Mouse (Mus musculus) right cerebral cortex, postnatal 14 days (tissue): Measurements from ENCODE around the gene Nat8f5.
"Not testable (repeated sequence)": the region's sequence is repeated elsewhere in the genome, so short reads cannot be mapped to it uniquely, and the experiment has no call there.

Experiments used
- DNase-seq: peaks from one replicate; pipeline ENCODE4 v3.0.0; 2022

Gene Nat8f5

DNA sequence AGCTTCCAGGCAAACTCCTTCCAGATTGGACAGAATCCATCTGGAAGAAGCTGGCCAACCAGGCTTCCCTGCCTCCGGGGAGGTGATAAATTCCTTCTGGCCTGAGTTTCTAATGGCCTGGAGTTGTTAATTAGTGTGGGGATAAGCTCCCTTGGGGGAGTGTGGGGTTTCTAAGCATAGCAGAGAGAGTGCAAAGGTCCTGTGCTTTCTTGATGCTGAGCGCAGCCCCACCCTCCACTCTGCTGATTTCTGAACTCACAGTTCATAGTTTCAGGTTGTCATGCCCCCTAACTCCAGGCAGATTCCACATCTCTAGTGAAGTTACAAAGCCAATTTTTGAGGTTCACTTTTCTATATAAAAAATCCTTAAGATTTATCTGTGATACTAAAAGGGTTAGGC, 14.3 kb upstream of the Nat8f5 start:
- not testable (repeated sequence) for DNase-seq

DNA sequence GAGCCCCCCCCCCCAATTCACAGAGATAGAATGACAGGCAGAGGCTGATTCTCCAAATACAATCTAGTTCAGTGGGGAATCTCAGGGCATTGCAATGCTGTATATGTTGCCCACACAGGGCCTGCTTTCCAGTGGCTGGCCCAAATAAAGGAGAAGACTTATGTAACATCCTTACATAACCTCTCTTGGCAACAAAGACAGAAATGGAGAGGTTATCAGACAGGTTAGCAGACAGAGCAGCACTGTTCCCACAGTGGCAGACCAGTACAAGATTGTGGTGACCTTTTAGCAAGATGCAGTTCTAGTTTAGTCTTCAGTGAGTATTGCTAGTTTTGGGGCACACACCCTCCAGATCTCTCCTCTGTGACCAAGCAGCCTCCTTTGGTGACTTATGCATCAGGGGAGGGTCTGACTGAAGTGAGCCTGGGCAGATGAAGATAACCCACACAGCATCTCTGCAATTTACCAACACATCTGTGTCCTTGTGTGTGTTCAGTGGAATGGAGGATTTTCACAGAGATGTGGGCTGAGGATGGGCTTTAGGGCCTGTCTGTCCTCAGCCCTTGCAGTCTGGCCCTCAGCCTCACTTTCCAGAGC, 13.8 kb upstream of the Nat8f5 start:
- not testable (repeated sequence) for DNase-seq

DNA sequence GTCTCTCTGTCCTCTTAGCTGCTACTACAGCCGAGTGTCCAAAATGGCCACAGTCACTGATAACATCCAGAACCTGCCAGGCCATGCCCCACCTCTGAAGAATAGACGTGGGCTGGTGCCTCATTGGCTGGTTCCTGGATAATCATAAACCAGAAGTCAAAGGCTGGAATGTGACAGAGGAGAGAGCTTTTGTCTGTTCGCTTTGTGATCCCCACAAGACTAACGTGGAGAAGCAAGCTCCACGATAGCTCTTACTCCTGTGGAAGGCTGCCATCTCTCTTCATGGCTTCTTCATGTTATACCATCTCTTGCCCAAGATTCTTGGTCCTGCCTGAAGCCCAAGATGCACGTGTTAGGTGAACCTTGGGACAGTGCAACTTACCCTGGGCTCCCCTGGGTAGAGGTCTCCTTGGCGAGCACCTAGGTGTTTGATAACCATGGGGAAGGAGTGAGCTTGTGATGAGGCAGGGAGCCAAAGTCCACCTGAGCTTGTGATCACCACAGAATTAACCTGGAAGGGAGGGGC, 11.1 kb upstream of the Nat8f5 start, which contains the start of gene Nat8:
Nat8 (minus strand) TSS at position 287 of the 526 bp plus-strand sequence.
- no peak for DNase-seq

DNA sequence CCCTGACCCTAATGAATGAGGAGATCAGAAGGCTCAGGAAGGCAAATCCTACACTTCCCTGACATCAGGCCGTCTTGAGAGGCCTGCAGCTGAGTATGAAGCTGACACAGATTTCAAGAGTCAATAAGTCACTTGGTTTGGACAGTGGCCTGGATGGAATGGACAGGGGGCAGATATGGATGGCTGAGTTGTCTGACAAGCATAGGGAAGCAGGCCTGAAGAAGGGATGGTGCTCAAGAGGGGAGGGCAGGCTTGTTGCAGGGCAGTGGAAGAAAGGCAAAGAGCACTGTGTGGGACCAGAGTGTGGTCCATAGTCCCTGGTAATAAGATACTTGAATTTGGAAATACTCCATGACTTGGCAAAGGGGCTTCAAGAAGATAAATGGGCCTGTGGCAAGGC, 8.7 kb upstream of the Nat8f5 start:
- DNase-seq = no peak

DNA sequence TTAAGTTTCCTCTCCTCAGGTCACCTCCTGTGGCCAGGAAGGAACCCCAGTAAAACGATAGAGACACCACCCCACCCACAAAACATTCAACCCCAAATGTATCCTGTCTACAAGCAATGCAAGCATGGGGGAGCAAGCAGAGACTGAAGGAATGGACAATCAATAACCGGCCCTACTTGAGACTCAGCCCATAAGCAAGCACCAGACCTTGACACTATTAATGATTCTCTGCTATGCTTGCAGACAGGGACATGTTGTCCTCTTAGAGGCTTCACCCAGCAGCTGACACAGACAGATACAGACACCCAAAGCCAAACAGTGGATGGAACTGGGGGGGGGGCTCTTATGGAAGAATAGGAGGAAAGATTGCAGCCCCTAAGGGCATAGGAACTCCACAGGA, 5.1 kb upstream of the Nat8f5 start:
- no peak for DNase-seq

DNA sequence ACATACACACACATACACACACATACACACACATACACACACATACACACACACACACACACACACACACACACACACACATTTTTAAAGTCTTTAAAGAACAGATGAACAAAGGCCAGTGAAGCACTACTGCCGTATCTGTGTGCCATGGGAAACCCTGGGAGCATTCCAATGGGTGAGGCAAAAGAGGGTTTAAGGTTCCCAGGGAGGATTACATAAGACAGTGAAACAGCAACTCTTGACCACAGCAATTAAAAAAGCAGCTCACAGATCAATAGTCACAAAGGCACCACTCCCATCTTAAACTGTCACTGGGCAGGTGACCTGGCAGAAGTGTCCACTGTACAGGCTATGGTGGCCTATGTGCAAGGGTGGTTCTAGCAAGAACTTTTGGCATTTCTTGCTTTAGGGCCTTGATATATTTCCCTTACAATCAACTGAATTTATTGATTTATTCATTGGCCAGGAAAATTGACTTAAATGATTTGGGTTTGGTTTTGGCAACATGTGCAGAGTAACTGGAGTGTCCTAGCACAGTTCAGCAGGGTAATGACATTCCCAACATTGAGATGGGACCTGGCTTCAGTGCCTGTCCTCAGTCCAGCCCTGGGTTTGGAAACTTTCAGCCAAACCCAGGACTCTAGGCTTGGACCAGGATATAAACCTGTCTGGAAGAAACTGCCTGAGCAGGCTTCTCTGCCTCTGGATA, 2.8 kb upstream of the Nat8f5 start:
- no peak for DNase-seq

DNA sequence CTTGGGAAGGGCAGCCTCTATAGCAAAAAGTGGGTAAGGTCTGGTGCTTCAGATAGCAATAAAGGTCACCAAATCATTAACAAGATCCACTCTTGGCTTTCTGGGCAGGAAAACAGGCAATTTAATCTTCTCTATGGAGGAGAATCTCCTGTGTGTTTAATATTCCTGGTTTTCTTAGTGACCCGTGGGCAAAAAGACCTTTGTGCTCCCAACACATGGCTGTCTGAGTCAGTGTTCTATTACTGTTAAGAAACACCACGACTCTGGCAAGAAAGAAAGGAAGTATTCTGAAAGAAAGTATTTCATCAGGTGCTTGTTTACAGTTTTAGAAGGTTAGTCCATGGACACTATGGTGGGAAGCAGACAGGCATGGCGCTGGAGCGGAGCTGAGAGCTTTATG, 1.5 kb upstream of the Nat8f5 start:
- no peak for DNase-seq

DNA sequence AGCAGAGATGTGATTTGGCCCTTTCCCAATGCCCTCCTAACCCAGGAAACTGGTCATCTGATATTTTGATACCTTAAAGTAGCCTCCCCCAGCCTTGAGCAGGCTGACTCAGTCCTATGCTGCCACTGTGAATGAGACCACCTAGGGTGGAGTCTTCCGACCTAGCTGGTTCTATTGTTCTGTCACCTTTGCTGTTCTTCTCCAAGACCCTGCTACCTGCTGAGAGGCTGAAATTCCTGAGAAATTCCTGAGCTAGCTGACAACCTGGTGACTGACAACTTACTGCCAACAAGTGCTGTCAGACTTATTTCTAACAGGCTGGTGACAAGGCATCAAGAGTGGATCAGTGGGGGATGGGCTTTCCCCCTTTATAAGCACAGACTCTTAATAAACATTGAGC, 2.4 kb downstream of the Nat8f5 start:
- DNase-seq = no peak

DNA sequence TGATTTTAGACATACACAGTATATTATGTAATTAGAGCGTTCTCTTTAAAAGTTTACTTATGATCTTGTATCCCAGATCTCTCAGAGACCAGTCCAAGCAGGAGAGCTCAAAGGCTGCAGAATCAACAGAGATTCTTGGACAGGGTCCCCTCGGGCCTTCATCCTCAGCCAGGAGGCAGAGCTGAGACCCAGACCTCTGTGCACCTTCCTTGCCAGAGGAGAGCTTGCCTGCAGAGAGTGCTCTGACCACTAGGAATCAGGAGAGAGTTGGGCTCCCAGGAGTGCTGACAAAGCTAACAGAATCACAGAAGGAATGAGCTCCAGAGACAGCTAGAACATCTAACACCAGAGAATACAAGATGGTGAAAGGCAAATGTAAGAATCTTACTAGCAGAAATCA, 7.4 kb downstream of the Nat8f5 start:
- no peak for DNase-seq

DNA sequence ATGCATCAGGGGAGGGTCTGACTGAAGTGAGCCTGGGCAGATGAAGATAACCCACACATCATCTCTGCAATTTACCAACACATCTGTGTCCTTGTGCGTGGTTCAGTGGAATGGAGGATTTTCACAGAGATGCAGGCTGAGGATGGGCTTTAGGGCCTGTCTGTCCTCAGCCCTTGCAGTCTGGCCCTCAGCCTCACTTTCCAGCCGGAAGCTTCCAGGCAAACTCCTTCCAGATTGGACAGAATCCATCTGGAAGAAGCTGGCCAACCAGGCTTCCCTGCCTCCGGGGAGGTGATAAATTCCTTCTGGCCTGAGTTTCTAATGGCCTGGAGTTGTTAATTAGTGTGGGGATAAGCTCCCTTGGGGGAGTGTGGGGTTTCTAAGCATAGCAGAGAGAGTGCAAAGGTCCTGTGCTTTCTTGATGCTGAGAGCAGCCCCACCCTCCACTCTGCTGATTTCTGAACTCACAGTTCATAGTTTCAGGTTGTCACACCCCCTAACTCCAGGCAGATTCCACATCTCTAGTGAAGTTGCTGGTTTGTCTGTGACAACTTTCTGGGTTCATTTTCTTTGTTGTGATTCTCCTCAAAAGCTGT, 9.7 kb downstream of the Nat8f5 start:
- not testable (repeated sequence) for DNase-seq

DNA sequence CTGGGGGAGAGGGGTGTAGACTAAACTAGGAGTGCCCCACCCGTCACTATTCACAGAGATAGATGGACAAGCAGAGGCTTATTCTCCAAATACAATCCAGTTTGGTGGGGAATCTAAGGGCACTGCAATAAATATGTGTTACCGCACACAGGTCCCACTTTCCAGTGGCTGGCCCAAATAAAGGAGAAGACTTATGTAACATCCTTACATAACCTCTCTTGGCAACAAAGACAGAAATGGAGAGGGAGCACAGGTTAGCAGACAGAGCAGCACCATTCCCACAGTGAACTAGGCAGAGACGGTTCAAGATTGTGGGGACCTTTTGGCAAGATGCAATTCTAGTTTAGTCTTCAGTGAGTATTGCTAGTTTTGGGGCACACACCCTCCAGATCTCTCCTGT, 10.3 kb downstream of the Nat8f5 start:
- DNase-seq = not testable (repeated sequence)

DNA sequence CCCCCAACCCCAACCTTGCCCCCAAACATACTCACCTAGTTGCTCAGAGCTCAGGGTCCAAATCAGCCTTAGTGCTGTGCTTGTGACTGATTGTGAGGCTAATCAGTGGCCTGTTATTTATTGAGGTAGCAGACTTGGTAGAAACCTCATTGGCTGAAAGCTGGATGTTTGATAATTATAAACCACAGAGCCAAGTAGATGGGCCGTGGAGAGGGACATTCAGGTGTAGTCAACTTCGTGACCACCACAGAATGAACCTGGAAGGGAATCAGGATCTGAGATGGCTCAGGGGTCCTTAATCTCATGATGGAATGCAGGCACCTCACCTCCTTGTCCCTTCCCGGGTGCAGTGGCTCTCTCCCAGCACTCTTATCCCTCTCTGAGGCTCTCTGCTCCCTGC, 11.0 kb downstream of the Nat8f5 start:
- not testable (repeated sequence) for DNase-seq

DNA sequence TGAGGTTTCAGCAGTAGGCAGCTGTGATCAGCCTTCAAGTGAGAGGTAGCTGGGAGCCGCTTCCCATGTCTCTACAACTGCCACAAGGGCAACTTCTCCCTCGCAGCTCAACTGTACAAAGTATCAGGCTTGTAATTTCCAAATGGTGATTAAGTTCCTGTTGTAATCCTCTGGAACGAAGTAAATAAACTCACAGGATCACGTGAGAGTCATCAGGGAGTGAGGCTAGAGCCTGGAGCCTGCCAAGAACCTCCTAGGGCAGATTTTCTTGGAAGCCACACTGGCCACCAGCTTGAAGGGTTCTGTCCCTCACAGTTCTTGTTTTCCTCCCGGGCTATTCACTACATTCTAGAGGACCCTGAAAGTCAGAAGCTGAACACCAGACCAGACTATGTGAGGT, 17.6 kb downstream of the Nat8f5 start:
- not testable (repeated sequence) for DNase-seq
